Mouse (Mus musculus) left cerebral cortex, adult 2 months (tissue): ENCODE data around the gene Rpl41. TPM values are rescaled to one million over a fixed set of nuclear protein-coding genes. Genes with fewer than 3 reads are reported as not detected.

Experiments used
- DNase-seq, 2 experiments: peaks; one replicate each; pipeline ENCODE4 v3.0.0; 2021 to 2022; ENCODE audit warnings: low spot score in 2 of 2, mixed read lengths in 1 of 2; ENCODE audit errors: extremely low spot score in 1 of 2
- H3K27ac ChIP-seq: fragments of 200-600 bp; 2 replicates; pipeline ENCODE4 v1.8.1; 2022
- H3K4me3 ChIP-seq: fragments of 200-600 bp; 2 replicates; pipeline ENCODE4 v1.8.1; 2022
- CTCF ChIP-seq: fragments of 200-600 bp; IDR thresholded peaks from 2 replicates; pipeline ENCODE4 v1.8.1; 2022; ENCODE audit warnings: antibody characterized with exemption, mild to moderate bottlenecking, moderate library complexity
- intact Hi-C: fragments of 180-260 bp; cut with DNase I; formaldehyde crosslinking; loops from one replicate; pipeline ENCODE4 v1.15.1; 2025
- total RNA-seq, 2 experiments: library from RNA; stranded (reverse); gene quantifications; 2 replicates each; pipeline ENCODE4 v1.2.3; 2021

The Rpl41 gene
- total RNA-seq, 2 experiments from 2014 or later, result 1,506 to 1,537 TPM

DNA sequence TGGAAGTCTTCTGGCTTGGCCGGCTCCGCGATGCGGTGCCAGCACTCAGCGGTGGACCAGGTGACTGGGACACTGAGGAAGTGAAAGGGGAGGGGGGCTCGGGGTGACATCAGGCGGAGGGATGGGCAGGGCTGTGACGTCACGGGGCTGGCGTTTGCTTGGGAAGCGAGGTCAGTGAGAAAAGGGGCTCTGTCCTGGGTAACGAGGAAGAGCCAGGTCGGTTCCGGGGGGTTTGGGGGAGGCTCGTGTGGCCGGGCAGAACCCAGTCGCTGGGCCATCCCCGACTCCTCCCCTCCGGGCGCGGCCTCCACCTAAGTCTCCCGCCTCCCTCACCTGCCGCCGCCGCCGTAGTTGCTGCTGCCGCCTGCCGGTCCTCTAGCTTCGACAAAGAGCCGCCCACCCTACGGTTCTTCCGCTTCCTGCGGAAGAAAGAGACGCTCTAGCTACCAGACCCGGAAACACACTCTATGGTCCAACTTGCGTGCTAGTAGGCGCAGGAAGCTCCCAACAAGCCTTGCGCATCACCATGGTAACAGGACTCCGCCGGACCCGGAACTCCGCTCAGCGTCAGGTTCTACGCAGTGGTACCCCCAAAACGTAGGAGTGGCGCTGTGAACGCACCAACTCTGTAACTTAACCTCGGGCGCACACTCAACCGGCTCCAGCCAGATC is 1.6 kb downstream of the Rpl41 start, which contains the start of gene Zc3h10:
Gene Zc3h10 (minus strand): TSS at position 414 of the 672 bp plus-strand sequence.
- DNase-seq, result peak; percentile 93 to 95
- Histone ChIP-seq H3K4me3 (peak within 1 kb of the TSS; percentile 73), H3K27ac (peak within 1 kb of the TSS; percentile 97)
- TF ChIP-seq CTCF, result peak; percentile 50
- intact Hi-C loops, result loop anchor here (2.0 kb wide), 1 partner anchor 55 kb away; no protein-coding TSS in a partner anchor

DNA sequence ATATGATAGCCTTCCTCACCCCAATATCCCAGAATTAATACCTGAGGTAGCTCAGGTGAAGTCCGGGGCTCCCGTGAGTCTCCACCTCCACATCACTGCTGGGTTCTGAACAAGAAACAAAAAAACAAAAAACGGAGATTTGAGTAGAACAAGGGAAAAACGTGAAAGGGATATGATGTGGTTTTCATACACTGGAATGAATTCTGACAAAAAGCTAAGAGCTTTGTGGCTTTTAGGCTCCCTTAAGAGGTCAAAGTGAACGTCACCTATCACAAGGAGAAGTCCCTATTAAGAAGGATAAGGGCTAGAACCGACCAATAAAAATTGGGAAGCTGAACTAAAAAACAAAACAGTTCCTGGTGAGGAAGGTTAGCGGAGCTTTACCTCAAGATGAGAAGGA is 2.3 kb downstream of the Rpl41 start:
- TF ChIP-seq CTCF, result no peak
- Histone ChIP-seq H3K4me3 (peak overlapping the region; percentile 73), H3K27ac (peak overlapping the region; percentile 97)
- intact Hi-C loops, result loop anchor here (2.0 kb wide), 1 partner anchor 54 kb away; no protein-coding TSS in a partner anchor
- DNase-seq, result no peak

DNA sequence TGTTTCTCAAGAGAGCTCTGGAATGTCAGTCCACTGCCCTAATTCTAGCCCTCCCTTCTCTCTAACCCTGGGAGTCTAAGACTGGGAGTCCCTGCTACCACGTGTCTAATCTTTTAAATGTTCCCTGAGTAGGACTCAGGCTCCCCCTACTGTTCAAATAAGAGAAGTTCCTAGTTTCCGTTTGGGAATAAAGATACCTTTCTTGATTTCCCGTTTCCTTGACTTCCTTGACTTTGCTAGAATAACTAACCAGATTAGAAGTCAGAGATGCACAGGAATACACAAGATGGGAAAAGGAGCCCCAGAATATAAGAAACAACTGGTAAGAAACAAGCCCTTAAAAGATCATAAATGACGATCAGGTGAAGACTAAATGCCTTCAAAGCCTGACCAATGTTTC is 2.7 kb downstream of the Rpl41 start:
- Histone ChIP-seq H3K27ac (peak overlapping the region; percentile 97), H3K4me3 (peak overlapping the region; percentile 73)
- intact Hi-C loops, result loop anchor here (2.0 kb wide), 1 partner anchor 54 kb away; no protein-coding TSS in a partner anchor
- DNase-seq, result no peak
- TF ChIP-seq CTCF, result peak; percentile 81

DNA sequence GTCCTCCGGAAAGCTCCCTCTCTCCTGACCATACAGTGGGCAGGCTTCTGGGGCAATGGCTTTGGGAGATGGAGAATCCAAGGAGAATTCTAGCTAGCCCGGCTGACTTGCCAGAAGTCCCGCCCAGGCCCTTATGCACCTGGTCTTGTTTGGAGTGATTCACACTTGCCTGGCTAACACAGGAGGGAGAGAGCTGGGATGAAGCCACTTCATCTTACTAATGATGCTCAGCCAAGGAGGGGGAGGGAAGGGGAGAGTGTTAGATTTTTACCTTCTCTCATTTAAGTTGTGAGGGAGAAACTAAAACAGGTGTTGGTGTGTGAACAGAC is 3.6 kb downstream of the Rpl41 start:
- Histone ChIP-seq H3K27ac (no peak overlapping the region), H3K4me3 (no peak overlapping the region)
- TF ChIP-seq CTCF, result no peak
- DNase-seq, result no peak
- intact Hi-C loops, result no loop called here

DNA sequence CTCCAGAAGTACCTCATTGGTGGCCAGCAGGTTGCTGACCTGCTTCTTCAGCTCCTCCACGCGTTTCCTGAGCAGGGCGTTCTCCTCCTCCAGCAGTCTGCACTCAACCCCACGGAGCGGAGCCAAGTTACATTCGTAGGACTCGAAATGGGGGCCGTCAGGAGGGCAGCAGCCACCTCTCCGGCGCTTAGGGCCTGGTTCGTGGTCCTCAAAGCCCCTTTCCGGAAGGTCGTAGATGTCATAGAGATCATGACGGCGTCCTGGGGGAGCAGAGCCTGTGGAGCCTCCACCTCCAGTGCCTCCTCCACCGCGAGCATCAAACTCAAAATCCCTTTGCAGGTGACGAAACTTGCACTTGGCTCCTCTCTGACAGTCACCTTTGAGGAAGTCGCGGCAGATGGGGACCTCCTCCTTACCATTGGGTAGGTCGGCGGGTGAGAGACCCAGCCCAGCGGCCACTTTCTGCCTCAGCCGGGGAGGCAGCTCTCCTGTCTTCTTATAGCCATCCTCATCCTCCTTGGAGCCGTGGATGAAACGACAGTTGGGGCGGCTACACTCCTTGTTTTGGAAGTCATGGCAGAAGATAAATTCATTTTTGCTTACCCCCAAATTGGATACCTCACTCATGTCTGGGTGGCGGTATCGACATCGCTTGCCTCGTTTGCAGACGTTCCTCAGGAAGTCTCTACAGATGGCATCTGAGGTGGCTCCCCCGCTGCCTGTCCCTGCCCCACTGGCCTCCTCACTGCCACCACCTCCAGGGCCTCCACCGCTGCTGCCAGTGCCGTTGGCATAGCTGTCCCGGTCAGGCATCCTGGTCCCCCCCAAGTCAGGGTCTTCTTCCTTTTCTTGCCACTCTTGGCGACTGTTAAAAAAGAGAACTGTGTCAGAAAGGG is 4.2 kb downstream of the Rpl41 start:
- intact Hi-C loops, result no loop called here

DNA sequence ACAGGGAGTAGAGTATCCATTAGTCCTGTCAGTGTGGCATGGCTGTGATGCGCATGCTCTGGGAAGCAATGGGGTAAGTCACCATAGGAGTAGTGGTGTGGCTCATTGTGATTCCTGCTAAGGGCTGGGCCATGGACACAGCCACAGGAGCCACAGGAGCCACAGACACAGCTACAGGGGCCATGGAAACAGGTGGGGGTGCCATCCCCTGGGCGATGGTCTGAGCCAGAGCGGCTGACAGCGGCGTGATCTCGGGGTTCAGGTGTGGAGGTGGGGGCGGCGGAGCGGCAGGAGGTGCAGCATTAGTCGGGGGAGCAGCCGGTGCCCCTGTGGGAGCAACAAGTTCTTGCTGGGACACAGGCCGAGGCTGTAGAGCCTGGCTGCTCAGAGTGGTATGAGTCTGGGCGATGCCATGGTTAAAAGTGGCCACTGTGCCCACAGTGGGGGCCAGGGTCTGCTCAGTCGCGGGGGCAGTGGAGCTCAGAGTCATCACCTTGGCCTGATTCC is 4.9 kb downstream of the Rpl41 start:
- Histone ChIP-seq H3K27ac (no peak overlapping the region), H3K4me3 (no peak overlapping the region)
- intact Hi-C loops, result no loop called here
- DNase-seq, result no peak
- TF ChIP-seq CTCF, result no peak

More for the DNA sequence above, 4.2 kb downstream of the Rpl41 start:
- H3K4me3 ChIP-seq, result no peak overlapping the region
- DNase-seq, result no peak
- TF ChIP-seq CTCF, result no peak
- H3K27ac ChIP-seq, result no peak overlapping the region

DNA sequence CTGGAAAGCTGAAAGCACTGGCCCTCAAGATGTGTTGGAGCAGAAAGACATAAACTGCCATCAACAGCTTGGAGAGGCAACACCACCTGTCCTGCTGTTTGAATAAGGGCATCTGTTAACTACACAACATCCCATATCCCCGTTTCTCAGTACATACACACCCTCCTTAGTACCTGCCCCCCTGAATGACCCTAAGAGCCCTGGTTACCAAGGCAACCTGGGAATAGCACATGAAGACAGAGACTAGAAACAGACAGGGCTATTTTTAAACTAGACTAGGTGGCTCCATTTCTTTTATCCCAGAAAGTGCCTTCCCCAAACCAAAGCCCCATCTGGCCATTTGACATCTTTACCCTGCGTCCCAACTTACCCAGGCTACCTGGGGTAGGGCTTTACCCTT is 6.0 kb downstream of the Rpl41 start:
- H3K27ac ChIP-seq, result no peak overlapping the region
- TF ChIP-seq CTCF, result no peak
- intact Hi-C loops, result no loop called here
- no peak overlapping the region for H3K4me3 ChIP-seq
- no peak for DNase-seq

DNA sequence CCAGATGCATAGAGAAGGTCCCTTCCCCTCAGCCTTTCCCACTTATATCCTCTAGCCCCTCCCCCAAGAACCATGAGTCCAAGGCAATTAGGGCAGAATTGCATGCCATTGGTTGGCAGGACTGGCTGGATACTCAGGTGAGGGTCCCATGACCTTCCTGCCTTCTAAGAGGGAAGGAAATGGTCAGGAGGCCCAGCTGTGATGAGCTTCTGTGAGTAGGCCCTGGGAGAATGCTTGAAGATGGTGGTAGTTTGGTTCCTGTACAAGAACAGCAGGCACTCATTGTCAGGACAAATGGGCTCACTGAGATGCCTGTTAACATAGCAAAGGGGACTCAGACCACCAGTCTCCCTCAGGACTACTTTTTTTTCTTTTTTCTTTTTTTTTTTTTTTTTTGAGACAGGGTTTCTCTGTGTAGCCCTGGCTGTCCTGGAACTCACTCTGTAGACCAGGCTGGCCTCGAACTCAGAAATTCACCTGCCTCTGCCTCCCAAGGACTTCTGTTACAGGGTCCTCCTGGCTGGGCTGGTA is 10.7 kb downstream of the Rpl41 start:
- no peak overlapping the region for H3K4me3 ChIP-seq
- intact Hi-C loops, result no loop called here
- no peak overlapping the region for H3K27ac ChIP-seq
- no peak for DNase-seq
- no peak for TF ChIP-seq CTCF

DNA sequence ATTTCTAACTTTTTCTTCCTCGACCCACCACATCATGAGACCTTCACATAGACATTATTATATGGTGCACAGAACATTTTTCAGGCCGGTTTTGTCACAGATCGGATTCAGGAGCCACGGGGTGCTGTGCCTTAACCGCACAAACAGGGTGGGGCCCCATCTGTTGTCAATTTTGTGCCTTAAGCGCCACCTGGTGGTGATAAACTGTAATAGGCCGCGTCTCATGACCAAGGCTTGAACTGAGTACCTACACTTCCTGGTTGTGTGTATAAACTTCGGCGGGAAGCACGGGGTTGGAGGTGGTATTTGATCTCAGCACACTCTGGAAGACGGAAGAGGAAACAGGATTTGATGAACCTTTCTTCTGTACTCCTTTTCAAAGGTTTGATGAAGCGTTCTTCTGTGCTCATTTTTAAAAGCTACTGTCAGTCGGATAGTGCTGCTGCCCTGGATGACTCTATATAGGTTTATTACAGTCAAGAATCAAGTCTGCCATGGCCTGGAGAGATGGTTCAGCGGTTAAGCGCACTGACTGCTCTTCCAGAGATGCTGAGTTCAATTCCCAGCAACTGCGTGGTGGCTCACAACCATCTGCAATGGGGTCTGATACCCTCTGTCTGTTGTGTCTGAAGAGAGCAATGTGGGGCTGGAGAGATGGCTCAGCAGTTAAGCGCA is 12.7 kb downstream of the Rpl41 start:
- DNase-seq, result peak; percentile 83 to 85
- H3K27ac ChIP-seq, result peak overlapping the region; percentile 21; the same call in 1 of the 2 replicates
- peak; percentile 95 for TF ChIP-seq CTCF
- intact Hi-C loops, result loop anchor here (2.0 kb wide), 2 partner anchors 18 to 78 kb away; partner anchors contain the start of gene Smarcc2
- peak overlapping the region; percentile 27; the same call in 1 of the 2 replicates for H3K4me3 ChIP-seq

DNA sequence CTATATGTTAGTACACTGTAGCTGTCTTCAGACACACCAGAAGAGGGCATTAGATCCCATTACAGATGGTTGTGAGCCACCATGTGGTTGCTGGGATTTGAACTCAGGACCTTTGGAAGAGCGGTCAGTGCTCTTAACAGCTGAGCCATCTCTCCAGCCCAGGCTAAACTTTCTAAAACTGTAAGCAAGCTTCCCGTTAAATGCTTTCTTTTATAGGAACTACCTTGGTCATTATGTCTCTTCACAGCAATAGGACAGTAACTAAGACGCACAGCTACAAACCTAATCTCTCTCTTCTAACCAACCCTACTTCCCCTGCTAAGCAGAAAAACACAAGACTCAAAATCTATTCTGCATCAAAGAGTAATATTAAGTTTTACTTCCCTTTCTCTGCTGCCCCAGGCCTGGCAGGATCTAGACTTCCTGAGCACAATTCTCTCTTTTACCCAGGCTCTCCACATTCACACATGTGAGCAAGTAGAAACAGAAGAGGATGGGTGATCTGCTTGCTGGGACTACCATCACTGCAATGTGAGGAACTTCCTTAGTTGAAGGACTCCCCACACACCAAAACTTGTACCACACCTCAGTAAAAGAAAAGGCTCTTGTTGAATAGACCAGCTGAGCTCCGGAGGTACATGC is 13.4 kb downstream of the Rpl41 start:
- Histone ChIP-seq H3K27ac (peak overlapping the region; percentile 21; the same call in 1 of the 2 replicates), H3K4me3 (peak overlapping the region; percentile 27; the same call in 1 of the 2 replicates)
- no peak; the same call in 1 of the 2 replicates for TF ChIP-seq CTCF
- intact Hi-C loops, result loop anchor here (2.0 kb wide), 2 partner anchors 17 to 77 kb away; partner anchors contain the start of gene Smarcc2
- no peak for DNase-seq

DNA sequence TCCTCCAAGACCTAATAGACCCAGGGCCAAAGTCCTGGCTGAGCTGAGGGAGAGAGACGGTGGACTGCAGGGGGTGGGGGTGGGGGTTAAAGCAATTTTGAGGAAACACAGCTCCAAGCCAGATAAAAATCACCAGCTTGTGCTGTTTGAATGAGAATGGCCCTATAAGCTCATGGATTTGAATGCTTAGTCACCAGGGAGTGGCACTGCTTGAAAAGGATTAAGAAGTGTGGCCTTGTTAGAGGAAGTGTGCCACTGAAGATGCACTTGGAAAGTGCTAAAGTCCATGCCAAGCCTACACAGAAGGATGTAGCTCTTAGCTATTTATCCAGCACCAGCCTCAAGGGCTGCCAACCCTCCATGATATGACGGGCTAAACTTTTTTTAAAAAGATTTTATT is 13.9 kb downstream of the Rpl41 start:
- Histone ChIP-seq H3K27ac (no peak overlapping the region), H3K4me3 (no peak overlapping the region)
- intact Hi-C loops, result no loop called here
- DNase-seq, result no peak
- TF ChIP-seq CTCF, result no peak
